Mouse (Mus musculus): Measurements from ENCODE around the gene Gclm.

DNA sequence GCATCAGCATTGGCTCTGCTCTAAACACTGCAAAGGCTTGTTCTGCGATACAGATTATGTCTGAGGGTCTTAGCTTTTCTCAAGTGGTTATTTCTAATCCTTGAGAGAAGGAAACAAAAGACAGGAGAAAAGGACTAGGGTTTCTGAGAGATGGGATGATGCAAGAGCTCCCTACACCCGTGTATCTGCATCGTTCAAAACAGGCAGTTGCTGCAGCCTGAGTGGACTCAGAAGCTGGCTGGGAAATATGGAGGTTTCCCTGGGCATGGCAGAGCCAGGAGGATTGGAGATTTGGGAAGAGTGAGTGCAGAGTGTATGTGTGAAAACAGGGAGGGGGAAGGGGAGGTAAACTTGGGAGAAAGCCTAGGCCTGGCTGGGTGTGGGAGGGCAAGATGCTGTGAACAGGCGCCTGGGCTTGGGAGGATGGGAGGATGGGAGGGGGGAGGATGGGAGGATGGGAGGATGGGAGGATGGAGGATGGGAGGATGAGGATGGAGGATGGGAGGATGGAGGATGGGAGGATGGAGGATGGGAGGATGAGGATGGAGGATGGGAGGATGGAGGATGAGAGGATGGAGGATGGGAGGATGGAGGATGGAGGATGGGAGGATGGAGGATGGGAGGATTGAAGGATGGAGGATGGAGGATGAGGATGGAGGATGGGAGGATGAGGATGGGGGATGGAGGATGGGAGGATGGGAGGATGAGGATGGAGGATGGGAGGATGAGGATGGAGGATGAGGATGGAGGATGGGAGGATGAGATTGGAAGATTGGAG, 62.7 kb downstream of the Gclm start:
- no peak for TF ChIP-seq CTCF (IDR thresholded peaks at IDR 0.05; ENCODE audit: control insufficient read depth, insufficient read depth, low read length)
- TF ChIP-seq POLR2A (IDR thresholded peaks at IDR 0.05; ENCODE audit: borderline replicate concordance, control insufficient read depth, low read depth, low read length): no peak

Data from bone marrow, adult 2 months (tissue).